Mouse (Mus musculus) neural tube, embryonic 14.5 days (tissue): ENCODE results near the gene Trim23. TPM values are rescaled to one million over a fixed set of nuclear protein-coding genes. Genes with fewer than 3 reads are reported as not detected.

Source experiments
- ATAC-seq: fragments of 200-750 bp; cut with Nextera tagmentation; 2 replicates; pipeline ENCODE4 v1.8.0; 2017; ENCODE audit warnings: low read depth, mild to moderate bottlenecking, moderate TSS enrichment, moderate library complexity
- H3K27ac ChIP-seq: fragments of 300-500 bp; sonication (generic); 2 replicates; pipeline ENCODE4 v1.5.1; 2014; ENCODE audit warnings: low read depth, mild to moderate bottlenecking, control low read depth, low read length, moderate library complexity, mixed read lengths
- H3K27me3 ChIP-seq: fragments of 300-500 bp; sonication (generic); 2 replicates; pipeline ENCODE4 v1.6.1; 2014; ENCODE audit warnings: low read length; ENCODE audit not compliant: control insufficient read depth, insufficient read depth
- H3K36me3 ChIP-seq: fragments of 300-500 bp; sonication (generic); 2 replicates; pipeline ENCODE4 v1.6.1; 2014; ENCODE audit warnings: low read length, mixed read lengths; ENCODE audit not compliant: control insufficient read depth, insufficient read depth
- H3K4me1 ChIP-seq: fragments of 300-500 bp; sonication (generic); 2 replicates; pipeline ENCODE4 v1.6.1; 2014; ENCODE audit warnings: low read length; ENCODE audit not compliant: control insufficient read depth, insufficient read depth
- H3K4me2 ChIP-seq: fragments of 300-500 bp; sonication (generic); 2 replicates; pipeline ENCODE4 v1.6.1; 2014; ENCODE audit warnings: mild to moderate bottlenecking, low read depth, low read length, control low read depth
- H3K4me3 ChIP-seq: fragments of 300-500 bp; sonication (generic); 2 replicates; pipeline ENCODE4 v1.5.1; 2014; ENCODE audit warnings: low read depth, low read length, control low read depth, mixed read lengths
- H3K9ac ChIP-seq: fragments of 300-500 bp; sonication (generic); replicated peaks from 2 replicates; pipeline ENCODE4 v1.6.1; 2014; ENCODE audit warnings: low read depth, mild to moderate bottlenecking, control low read depth, low read length, mixed read lengths
- H3K9me3 ChIP-seq: fragments of 300-500 bp; sonication (generic); 2 replicates; pipeline ENCODE4 v1.6.1; 2016; ENCODE audit warnings: low read length; ENCODE audit not compliant: control insufficient read depth
- WGBS: fragments of 180-500 bp; shearing (Covaris S2); extraction: QIAGEN DNeasy Blood & Tissue Kit; methylation state at CpG from one replicate; pipeline ENCODE4 v1.1.7; 2014; 5-methylcytosine and 5-hydroxymethylcytosine counted together
- polyA plus RNA-seq: library from polyadenylated mRNA; unstranded; fragments of >200 nt; fragmentation: Nextera tagmentation; extraction: Ambion mirVana; gene quantifications from 2 replicates; pipeline ENCODE4 v1.2.1, GENCODE M21; 2014

The Trim23 gene
- 42.7 and 43.5 TPM in 2 replicates for polyA plus RNA-seq

- ATAC-seq, result peak; percentile 99
- 0% methylated on average over 38 of the region's 38 CpGs for WGBS
These were observed at the start of gene Trim23 for GRCm38 (mm10) chr13:104178650-104179121. Trim23 (plus strand) TSS chr13:104178797.

GRCm38 (mm10) chr13:104132561-104132960 lies 46.0 kb upstream of the Trim23 start:
- Histone ChIP-seq H3K36me3 (peaks cover 40% of the 10 kb centered on the region), H3K9ac (no peak overlapping the region)
- 87% methylated on average over 2 of the region's 2 CpGs for WGBS

More at GRCm38 (mm10) chr13:104178650-104179121, at the start of gene Trim23:
- Histone ChIP-seq H3K4me2 (peak within 1 kb of the TSS; percentile 80), H3K4me3 (peak within 1 kb of the TSS; percentile 96), H3K9me3 (no peaks in the 10 kb centered on the region), H3K27me3 (no peaks in the 10 kb centered on the region), H3K27ac (peak within 1 kb of the TSS; percentile 62), H3K36me3 (no peaks in the 10 kb centered on the region; the same call in 1 of the 2 replicates), H3K9ac (peak within 1 kb of the TSS; percentile 80), H3K4me1 (peaks cover 13% of the 10 kb centered on the region)

GRCm38 (mm10) chr13:104134510-104135085 lies 44.0 kb upstream of the Trim23 start:
- H3K27ac ChIP-seq, result no peak overlapping the region
- 58% methylated on average over 4 of the region's 4 CpGs for WGBS
- no peak overlapping the region for H3K4me3 ChIP-seq
- H3K36me3 ChIP-seq, result peaks cover 31% of the 10 kb centered on the region
- no peak overlapping the region for H3K4me2 ChIP-seq
- H3K4me1 ChIP-seq, result no peaks in the 10 kb centered on the region
- H3K9me3 ChIP-seq, result no peaks in the 10 kb centered on the region
- H3K9ac ChIP-seq, result no peak overlapping the region
- ATAC-seq, result no peak
- H3K27me3 ChIP-seq, result no peaks in the 10 kb centered on the region

More at GRCm38 (mm10) chr13:104132561-104132960, 46.0 kb upstream of the Trim23 start:
- no peaks in the 10 kb centered on the region for H3K4me1 ChIP-seq
- H3K9me3 ChIP-seq, result no peaks in the 10 kb centered on the region
- H3K4me3 ChIP-seq, result no peak overlapping the region
- no peak overlapping the region for H3K27ac ChIP-seq
- H3K4me2 ChIP-seq, result no peak overlapping the region
- no peaks in the 10 kb centered on the region for H3K27me3 ChIP-seq
- ATAC-seq, result no peak

- Histone ChIP-seq H3K27me3 (no peaks in the 10 kb centered on the region), H3K9me3 (no peaks in the 10 kb centered on the region), H3K9ac (no peak overlapping the region), H3K4me3 (no peak overlapping the region), H3K4me2 (no peak overlapping the region), H3K27ac (no peak overlapping the region), H3K36me3 (peaks cover 48% of the 10 kb centered on the region), H3K4me1 (no peaks in the 10 kb centered on the region)
- peak; percentile 80; the same call in 1 of the 2 replicates for ATAC-seq
- WGBS, result 47% methylated on average over 13 of the region's 13 CpGs
These were observed 39.0 kb upstream of the Trim23 start for GRCm38 (mm10) chr13:104139369-104140209.

- WGBS, result 86% methylated on average over 9 of the region's 9 CpGs
- H3K36me3 ChIP-seq, result peaks cover 38% of the 10 kb centered on the region
- H3K4me1 ChIP-seq, result no peaks in the 10 kb centered on the region
- H3K9ac ChIP-seq, result no peak overlapping the region
- no peaks in the 10 kb centered on the region for H3K9me3 ChIP-seq
- H3K4me3 ChIP-seq, result no peak overlapping the region
- no peak overlapping the region for H3K27ac ChIP-seq
- H3K4me2 ChIP-seq, result no peak overlapping the region
- no peaks in the 10 kb centered on the region for H3K27me3 ChIP-seq
- no peak for ATAC-seq
These were observed 33.7 kb upstream of the Trim23 start for GRCm38 (mm10) chr13:104144871-104145270.

- Histone ChIP-seq H3K4me3 (no peak overlapping the region), H3K9me3 (no peaks in the 10 kb centered on the region), H3K4me2 (no peak overlapping the region), H3K4me1 (no peaks in the 10 kb centered on the region), H3K27me3 (no peaks in the 10 kb centered on the region), H3K9ac (no peak overlapping the region), H3K27ac (no peak overlapping the region), H3K36me3 (peaks cover 30% of the 10 kb centered on the region)
- no peak for ATAC-seq
- WGBS, result 96% methylated on average over 3 of the region's 3 CpGs
These were observed 33.0 kb upstream of the Trim23 start for GRCm38 (mm10) chr13:104145646-104146045.

GRCm38 (mm10) chr13:104154180-104154579 lies 24.4 kb upstream of the Trim23 start:
- Histone ChIP-seq H3K9me3 (no peaks in the 10 kb centered on the region), H3K36me3 (peaks cover 21% of the 10 kb centered on the region; the same call in 1 of the 2 replicates), H3K27me3 (no peaks in the 10 kb centered on the region), H3K4me1 (no peaks in the 10 kb centered on the region), H3K27ac (no peak overlapping the region), H3K4me2 (no peak overlapping the region), H3K4me3 (no peak overlapping the region), H3K9ac (no peak overlapping the region)
- 96% methylated on average over 5 of the region's 5 CpGs for WGBS
- no peak for ATAC-seq

- Histone ChIP-seq H3K36me3 (peaks cover 24% of the 10 kb centered on the region), H3K9me3 (no peaks in the 10 kb centered on the region), H3K9ac (no peak overlapping the region), H3K27me3 (no peaks in the 10 kb centered on the region), H3K27ac (no peak overlapping the region), H3K4me1 (no peaks in the 10 kb centered on the region), H3K4me3 (no peak overlapping the region), H3K4me2 (no peak overlapping the region)
- 88% methylated on average over 7 of the region's 7 CpGs for WGBS
- no peak for ATAC-seq
These were observed 23.5 kb upstream of the Trim23 start for GRCm38 (mm10) chr13:104155106-104155505.

GRCm38 (mm10) chr13:104155686-104156085 lies 22.9 kb upstream of the Trim23 start:
- ATAC-seq, result no peak
- H3K27ac ChIP-seq, result no peak overlapping the region
- H3K4me3 ChIP-seq, result no peak overlapping the region
- WGBS, result 91% methylated on average over 1 of the region's 1 CpGs
- peaks cover 28% of the 10 kb centered on the region for H3K36me3 ChIP-seq
- no peaks in the 10 kb centered on the region for H3K4me1 ChIP-seq
- no peak overlapping the region for H3K9ac ChIP-seq
- H3K4me2 ChIP-seq, result no peak overlapping the region
- no peaks in the 10 kb centered on the region for H3K27me3 ChIP-seq
- no peaks in the 10 kb centered on the region for H3K9me3 ChIP-seq
